Mouse (Mus musculus) lung, postnatal 0 days (tissue): ENCODE measurements at regions not wholly inside any gene's neighbourhood (a gene's known extent, or its start where the extent isn't known, plus 50 kb on each side); places are given as distances from the start of the nearest gene placed in this dataset.

ENCODE experiments used
- ATAC-seq: fragments of 200-750 bp; cut with Nextera tagmentation; 2 replicates; pipeline ENCODE4 v1.8.0; 2017; ENCODE audit warnings: moderate library complexity
- DNase-seq: peaks from one replicate; pipeline ENCODE4 v3.0.0-alpha.2; 2016; ENCODE audit warnings: low spot score
- H3K27ac ChIP-seq: fragments of 300-500 bp; sonication (generic); 2 replicates; pipeline ENCODE4 v1.5.1; 2014; ENCODE audit warnings: antibody characterized with exemption, mild to moderate bottlenecking, low read length, mixed read lengths
- H3K27me3 ChIP-seq: fragments of 300-500 bp; sonication (generic); replicated peaks from 2 replicates; pipeline ENCODE4 v1.6.1; 2014; ENCODE audit warnings: low read length, mixed read lengths; ENCODE audit not compliant: insufficient read depth
- H3K36me3 ChIP-seq: fragments of 300-500 bp; sonication (generic); 2 replicates; pipeline ENCODE4 v1.6.1; 2014; ENCODE audit warnings: low read length, mixed read lengths; ENCODE audit not compliant: insufficient read depth
- H3K4me1 ChIP-seq: fragments of 300-500 bp; sonication (generic); 2 replicates; pipeline ENCODE4 v1.6.1; 2014; ENCODE audit warnings: antibody characterized with exemption, low read depth, low read length, mixed read lengths; ENCODE audit not compliant: insufficient read depth
- H3K4me2 ChIP-seq: fragments of 300-500 bp; sonication (generic); replicated peaks from 2 replicates; pipeline ENCODE4 v1.6.1; 2014; ENCODE audit warnings: low read depth, mild to moderate bottlenecking, low read length, moderate library complexity, mixed read lengths
- H3K4me3 ChIP-seq: fragments of 300-500 bp; sonication (generic); 2 replicates; pipeline ENCODE4 v1.5.1; 2014; ENCODE audit warnings: low read depth, low read length
- H3K9ac ChIP-seq: fragments of 300-500 bp; sonication (generic); replicated peaks from 2 replicates; pipeline ENCODE4 v1.6.1; 2014; ENCODE audit warnings: low read depth, mild to moderate bottlenecking
- H3K9me3 ChIP-seq: fragments of 300-500 bp; sonication (generic); 2 replicates; pipeline ENCODE4 v1.6.1; 2016; ENCODE audit warnings: low read length, mixed read lengths
- CTCF ChIP-seq: IDR thresholded peaks from 2 replicates; pipeline ENCODE4 v1.5.1; 2016; ENCODE audit warnings: antibody characterized with exemption, mild to moderate bottlenecking
- EP300 ChIP-seq: IDR thresholded peaks from 2 replicates; pipeline ENCODE4 v1.6.1; 2016; ENCODE audit warnings: antibody characterized with exemption, mild to moderate bottlenecking, control low read depth
- WGBS: fragments of 180-500 bp; shearing (Covaris S2); extraction: QIAGEN DNeasy Blood & Tissue Kit; methylation state at CpG from one replicate; pipeline ENCODE4 v1.1.7; 2014; 5-methylcytosine and 5-hydroxymethylcytosine counted together

DNA sequence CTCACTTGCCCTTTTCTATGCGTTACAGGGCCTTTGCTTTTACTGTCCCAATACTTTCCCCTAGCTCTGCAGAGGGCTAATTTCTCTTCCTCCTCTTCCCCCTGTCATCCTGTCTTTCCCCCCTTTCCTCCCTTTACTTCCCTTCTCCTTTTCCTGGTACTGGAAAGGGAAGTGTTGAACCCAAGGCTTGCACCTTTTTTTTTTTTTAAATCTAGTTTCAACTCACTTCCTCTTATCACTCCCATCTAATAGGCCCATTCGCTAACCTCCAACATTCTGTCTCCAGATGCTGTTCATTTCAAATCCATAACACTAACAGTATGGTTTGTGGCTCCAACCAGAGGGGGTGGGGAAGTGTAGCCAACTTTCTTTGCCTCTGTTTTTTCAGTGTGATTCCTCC, 1148.5 kb upstream of the A1bg start:
- H3K27me3 ChIP-seq: no peaks in the 10 kb centered on the region
- no peaks in the 10 kb centered on the region for H3K4me1 ChIP-seq
- H3K9me3 ChIP-seq: no peaks in the 10 kb centered on the region
- TF ChIP-seq EP300 (no peak), CTCF (no peak)
- no peak for ATAC-seq
- H3K4me2 ChIP-seq: no peak overlapping the region
- no peak overlapping the region for H3K27ac ChIP-seq
- no peak overlapping the region for H3K9ac ChIP-seq
- H3K4me3 ChIP-seq: no peak overlapping the region
- H3K36me3 ChIP-seq: no peaks in the 10 kb centered on the region
- WGBS: 85% methylated on average over 2 of the region's 2 CpGs
- no peak for DNase-seq

DNA sequence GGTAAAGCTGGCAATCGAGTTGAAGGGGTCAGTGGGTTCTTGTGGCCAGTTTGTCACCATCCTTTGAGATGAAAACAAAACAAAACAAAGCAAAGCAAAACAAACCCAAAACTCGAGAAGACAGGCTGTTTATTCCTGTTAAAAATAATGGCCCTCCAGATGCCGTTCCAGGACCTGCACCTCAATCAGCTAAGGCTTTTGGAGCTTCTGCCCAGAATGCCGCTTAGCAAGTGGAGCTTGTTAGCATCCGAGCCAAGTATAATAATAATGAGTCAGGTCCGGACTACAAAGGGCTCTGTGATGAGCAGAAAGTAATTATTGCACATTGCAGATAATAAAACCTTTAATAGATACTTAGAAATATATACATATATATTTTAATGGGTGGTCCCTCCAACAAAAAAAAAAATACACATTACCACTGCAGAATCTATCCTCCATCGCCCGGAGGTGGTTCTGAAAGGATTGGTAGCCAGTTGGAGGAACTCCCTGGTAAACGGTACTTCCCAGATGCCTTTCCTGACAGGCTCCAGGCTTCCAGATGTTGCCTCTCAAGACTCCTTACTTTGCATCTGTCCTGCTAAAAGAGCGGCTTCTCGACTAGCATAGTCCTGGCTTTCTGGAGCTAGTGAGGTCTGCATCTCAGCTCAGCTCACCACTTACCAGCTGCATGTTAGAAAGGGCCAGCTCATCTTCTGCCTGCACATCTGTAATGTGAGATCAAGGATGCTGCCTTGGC, 1145.8 kb upstream of the A1bg start:
- no peak overlapping the region for H3K4me2 ChIP-seq
- H3K36me3 ChIP-seq: no peaks in the 10 kb centered on the region
- TF ChIP-seq EP300 (no peak), CTCF (no peak)
- no peak overlapping the region for H3K27ac ChIP-seq
- H3K9ac ChIP-seq: no peak overlapping the region
- WGBS: 57% methylated on average over 11 of the region's 11 CpGs
- H3K4me1 ChIP-seq: no peaks in the 10 kb centered on the region
- H3K27me3 ChIP-seq: no peaks in the 10 kb centered on the region
- DNase-seq (no peak), ATAC-seq (no peak)
- H3K4me3 ChIP-seq: no peak overlapping the region
- H3K9me3 ChIP-seq: no peaks in the 10 kb centered on the region

DNA sequence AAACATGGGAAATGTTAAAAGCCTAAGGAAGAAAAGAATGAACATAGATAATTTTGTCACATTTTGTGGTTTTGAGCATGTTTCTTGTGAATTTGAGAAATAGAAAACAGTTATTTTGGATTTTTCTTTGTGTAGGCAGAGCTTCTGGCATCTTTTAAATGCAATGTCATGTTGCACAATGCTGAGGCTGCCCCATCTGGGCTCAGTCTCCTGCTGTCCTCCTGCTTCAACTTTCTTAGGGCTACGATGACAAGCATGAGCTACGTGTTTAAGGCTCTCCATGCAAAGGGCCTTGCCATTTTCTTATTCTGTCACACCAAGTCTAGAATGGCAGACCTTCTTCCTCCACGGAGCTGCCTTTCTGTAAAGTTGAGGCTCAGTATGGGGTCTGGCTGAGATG, 1141.6 kb upstream of the A1bg start:
- WGBS: 80% methylated on average over 3 of the region's 3 CpGs
- DNase-seq (no peak), ATAC-seq (no peak)
- Histone ChIP-seq H3K9ac (no peak overlapping the region), H3K4me1 (no peaks in the 10 kb centered on the region), H3K36me3 (no peaks in the 10 kb centered on the region), H3K9me3 (no peaks in the 10 kb centered on the region), H3K27me3 (no peaks in the 10 kb centered on the region), H3K4me2 (no peak overlapping the region), H3K27ac (no peak overlapping the region), H3K4me3 (no peak overlapping the region)
- TF ChIP-seq EP300: no peak

DNA sequence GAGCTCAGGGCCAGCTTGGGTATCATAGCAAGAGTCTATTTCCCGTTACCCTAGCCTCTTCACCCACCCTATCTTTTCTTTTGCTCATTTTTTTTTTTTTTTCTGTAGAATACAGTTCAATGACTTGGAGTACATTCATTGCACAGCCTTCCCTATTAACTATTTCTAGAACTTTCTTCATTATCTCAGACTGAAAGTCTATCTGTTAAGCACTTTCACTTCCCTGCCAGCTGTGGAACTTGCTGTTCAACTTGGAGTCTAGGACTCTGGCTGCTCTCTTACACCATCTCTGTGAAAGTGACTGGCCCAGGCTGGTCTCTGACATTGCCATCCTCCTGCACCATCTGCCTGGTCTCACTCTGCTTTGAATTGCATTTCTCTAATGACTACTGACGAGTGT, 1134.6 kb upstream of the A1bg start:
- Histone ChIP-seq H3K4me2 (no peak overlapping the region), H3K27me3 (no peaks in the 10 kb centered on the region), H3K9me3 (no peaks in the 10 kb centered on the region), H3K36me3 (no peaks in the 10 kb centered on the region), H3K27ac (no peak overlapping the region), H3K4me1 (no peaks in the 10 kb centered on the region), H3K9ac (no peak overlapping the region), H3K4me3 (no peak overlapping the region)
- no peak for DNase-seq
- ATAC-seq: no peak
- 88% methylated on average over 2 of the region's 2 CpGs for WGBS
- no peak for TF ChIP-seq EP300
- no peak for TF ChIP-seq CTCF

DNA sequence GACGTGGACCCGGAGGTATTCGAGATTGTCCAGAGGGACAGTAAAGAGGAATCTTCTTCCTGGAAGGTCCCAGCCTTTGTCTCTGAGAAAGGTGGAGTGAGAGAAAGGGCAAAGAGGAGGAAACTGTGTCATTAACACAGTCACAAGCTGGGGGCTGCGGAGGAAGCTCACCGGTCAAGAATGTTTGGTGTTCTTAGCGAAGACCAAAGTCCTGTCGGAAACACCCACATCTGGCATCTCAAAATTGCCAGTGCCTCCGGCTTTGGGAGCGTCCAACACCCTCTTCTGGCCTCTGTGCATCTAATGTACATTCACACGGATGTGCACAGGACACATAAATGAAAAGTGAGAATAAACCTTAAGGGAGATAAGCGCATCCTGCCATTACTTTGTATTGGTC, 1134.1 kb upstream of the A1bg start:
- ATAC-seq: no peak
- no peak for DNase-seq
- no peak overlapping the region for H3K4me2 ChIP-seq

DNA sequence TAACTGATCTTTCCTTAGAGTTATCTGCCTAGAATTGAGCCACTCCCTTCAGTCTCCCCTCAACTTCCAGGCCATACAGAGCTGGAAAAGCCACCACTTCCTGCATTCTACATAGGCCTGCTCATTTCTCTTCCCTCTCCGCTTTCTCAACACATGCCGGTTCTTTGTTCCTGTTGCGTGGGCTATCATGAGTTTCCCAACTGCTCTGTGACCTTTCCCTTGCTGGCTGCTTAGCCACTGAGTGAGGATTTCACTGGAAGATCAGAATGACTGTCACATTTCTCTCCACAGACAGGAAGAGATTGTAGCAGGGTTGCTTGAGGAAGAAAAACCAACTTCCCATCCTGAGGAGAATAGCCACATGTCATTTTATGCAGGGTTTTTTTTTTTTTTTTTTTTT, 1133.6 kb upstream of the A1bg start:
- Histone ChIP-seq H3K4me3 (no peak overlapping the region), H3K27ac (no peak overlapping the region), H3K4me2 (no peak overlapping the region), H3K9ac (no peak overlapping the region), H3K4me1 (no peaks in the 10 kb centered on the region), H3K27me3 (no peaks in the 10 kb centered on the region), H3K36me3 (no peaks in the 10 kb centered on the region), H3K9me3 (no peaks in the 10 kb centered on the region)
- DNase-seq: peak; percentile 48
- TF ChIP-seq EP300 (no peak), CTCF (no peak)
- ATAC-seq: peak; percentile 56
- WGBS: 57% methylated on average over 3 of the region's 3 CpGs

More for the DNA sequence above, 1134.1 kb upstream of the A1bg start:
- Histone ChIP-seq H3K27me3 (no peaks in the 10 kb centered on the region), H3K27ac (no peak overlapping the region), H3K36me3 (no peaks in the 10 kb centered on the region), H3K4me1 (no peaks in the 10 kb centered on the region), H3K9me3 (no peaks in the 10 kb centered on the region), H3K4me3 (no peak overlapping the region), H3K9ac (no peak overlapping the region)
- TF ChIP-seq EP300: no peak
- TF ChIP-seq CTCF: no peak
- WGBS: 74% methylated on average over 11 of the region's 11 CpGs

DNA sequence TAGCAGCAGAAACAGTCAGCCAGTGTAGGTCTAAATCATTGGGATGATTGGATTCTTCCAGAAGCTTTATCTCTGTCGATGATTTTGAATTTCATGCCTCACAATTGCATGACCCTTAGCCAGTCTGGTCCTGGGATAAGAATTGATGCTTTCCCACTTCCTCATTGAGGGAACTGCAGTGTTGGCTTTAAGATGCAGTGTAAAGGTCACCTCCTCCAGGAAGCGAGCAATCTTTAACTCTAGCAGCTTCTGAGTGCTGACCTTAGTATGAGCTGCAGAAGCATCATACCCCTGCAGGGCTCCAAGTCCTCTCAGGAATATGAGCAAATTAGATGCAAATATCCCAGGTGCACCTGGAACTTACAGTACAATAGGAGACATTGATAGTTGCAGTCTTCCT, 1132.2 kb upstream of the A1bg start:
- TF ChIP-seq CTCF (no peak), EP300 (no peak)
- WGBS: 85% methylated on average over 2 of the region's 2 CpGs
- no peaks in the 10 kb centered on the region for H3K4me1 ChIP-seq
- no peak overlapping the region for H3K4me2 ChIP-seq
- H3K27me3 ChIP-seq: no peaks in the 10 kb centered on the region
- ATAC-seq (no peak), DNase-seq (no peak)
- H3K9ac ChIP-seq: no peak overlapping the region
- no peak overlapping the region for H3K4me3 ChIP-seq
- H3K27ac ChIP-seq: no peak overlapping the region
- no peaks in the 10 kb centered on the region for H3K9me3 ChIP-seq
- H3K36me3 ChIP-seq: no peaks in the 10 kb centered on the region
